Mouse (Mus musculus) liver, postnatal 0 days (tissue): ENCODE measurements around the gene Dnaic1.

Experiments
- CTCF ChIP-seq: sonication (generic); IDR thresholded peaks from 2 replicates; pipeline ENCODE4 v1.5.1; 2016; ENCODE audit warnings: antibody characterized with exemption, low read depth
- EP300 ChIP-seq: IDR thresholded peaks from 2 replicates; pipeline ENCODE4 v1.6.1; 2016; ENCODE audit warnings: antibody characterized with exemption, low read depth, mild to moderate bottlenecking

GRCm38 (mm10) chr4:41566123-41566522 is 3.5 kb upstream of the Dnaic1 start:
- no peak for TF ChIP-seq EP300
- TF ChIP-seq CTCF, result no peak
